Mouse (Mus musculus) hindbrain, embryonic 14.5 days (tissue): ENCODE data around the gene Arhgap27. TPM values are rescaled to one million over a fixed set of nuclear protein-coding genes. Genes with fewer than 3 reads are reported as not detected.
A peak's percentile ranks its signal among the peaks of the same experiment; 100 is the strongest.

Experiments
- ATAC-seq: fragments of 200-750 bp; cut with Nextera tagmentation; 2 replicates; pipeline ENCODE4 v1.8.0; 2017; ENCODE audit warnings: moderate number of reproducible peaks, mild to moderate bottlenecking, moderate TSS enrichment, moderate library complexity; ENCODE audit not compliant: low FRiP score
- DNase-seq: peaks from one replicate; pipeline ENCODE4 v3.0.0-alpha.2; 2015; ENCODE audit warnings: low spot score
- H3K27ac ChIP-seq: fragments of 300-500 bp; sonication (generic); 2 replicates; pipeline ENCODE4 v1.5.1; 2014; ENCODE audit warnings: mild to moderate bottlenecking, moderate library complexity
- H3K27me3 ChIP-seq: fragments of 300-500 bp; sonication (generic); 2 replicates; pipeline ENCODE4 v1.6.1; 2014; ENCODE audit warnings: mild to moderate bottlenecking, low read length, mixed read lengths; ENCODE audit not compliant: control insufficient read depth, insufficient read depth
- H3K36me3 ChIP-seq: fragments of 300-500 bp; sonication (generic); replicated peaks from 2 replicates; pipeline ENCODE4 v1.6.1; 2014; ENCODE audit not compliant: control insufficient read depth, insufficient read depth
- H3K4me1 ChIP-seq: fragments of 300-500 bp; sonication (generic); replicated peaks from 2 replicates; pipeline ENCODE4 v1.6.1; 2014; ENCODE audit warnings: antibody characterized with exemption, low read length, mixed read lengths; ENCODE audit not compliant: control insufficient read depth, insufficient read depth
- H3K4me2 ChIP-seq: fragments of 300-500 bp; sonication (generic); replicated peaks from 2 replicates; pipeline ENCODE4 v1.6.1; 2014; ENCODE audit warnings: mild to moderate bottlenecking, moderate library complexity
- H3K4me3 ChIP-seq: fragments of 300-500 bp; sonication (generic); replicated peaks from 2 replicates; pipeline ENCODE4 v1.5.1; 2014; ENCODE audit warnings: mild to moderate bottlenecking, low read length
- H3K9ac ChIP-seq: fragments of 300-500 bp; sonication (generic); 2 replicates; pipeline ENCODE4 v1.6.1; 2014
- H3K9me3 ChIP-seq: fragments of 300-500 bp; sonication (generic); 2 replicates; pipeline ENCODE4 v1.6.1; 2016; ENCODE audit warnings: low read length; ENCODE audit not compliant: control insufficient read depth
- WGBS: fragments of 180-500 bp; shearing (Covaris S2); extraction: QIAGEN DNeasy Blood & Tissue Kit; methylation state at CpG from one replicate; pipeline ENCODE4 v1.1.7; 2014; 5-methylcytosine and 5-hydroxymethylcytosine counted together
- polyA plus RNA-seq: library from polyadenylated mRNA; unstranded; fragments of >200 nt; fragmentation: Nextera tagmentation; extraction: Ambion mirVana; gene quantifications from 2 replicates; pipeline ENCODE4 v1.2.1, GENCODE M21; 2014

Arhgap27 gene
- polyA plus RNA-seq, 1 experiment from 2014 or later, result 5.4 TPM

GRCm38 (mm10) chr11:103361396-103362053 lies 2.0 kb downstream of the Arhgap27 start:
- Histone ChIP-seq H3K4me3 (peak overlapping the region; percentile 5; the same call in 1 of the 2 replicates), H3K4me1 (peaks cover 21% of the 10 kb centered on the region), H3K36me3 (peaks cover 5% of the 10 kb centered on the region), H3K27me3 (peaks cover 64% of the 10 kb centered on the region), H3K4me2 (peak overlapping the region; percentile 58; the same call in 1 of the 2 replicates), H3K9ac (no peak overlapping the region), H3K27ac (no peak overlapping the region), H3K9me3 (no peaks in the 10 kb centered on the region)
- ATAC-seq (no peak), DNase-seq (no peak)
- 2% methylated on average over 25 of the region's 25 CpGs for WGBS

GRCm38 (mm10) chr11:103360661-103361081 lies 2.8 kb downstream of the Arhgap27 start:
- H3K27me3 ChIP-seq, result peaks cover 64% of the 10 kb centered on the region
- DNase-seq, result no peak
- peaks cover 25% of the 10 kb centered on the region for H3K4me1 ChIP-seq
- 3% methylated on average over 48 of the region's 48 CpGs for WGBS
- peak overlapping the region; percentile 41 for H3K4me3 ChIP-seq
- H3K9me3 ChIP-seq, result no peaks in the 10 kb centered on the region
- no peak for ATAC-seq
- H3K27ac ChIP-seq, result no peak overlapping the region
- H3K4me2 ChIP-seq, result peak overlapping the region; percentile 69
- no peaks in the 10 kb centered on the region for H3K36me3 ChIP-seq
- H3K9ac ChIP-seq, result peak overlapping the region; percentile 47; the same call in 1 of the 2 replicates

- no peaks in the 10 kb centered on the region for H3K9me3 ChIP-seq
- no peak overlapping the region for H3K27ac ChIP-seq
- H3K9ac ChIP-seq, result peak overlapping the region; percentile 47; the same call in 1 of the 2 replicates
- DNase-seq (peak; percentile 79), ATAC-seq (peak; percentile 64)
- H3K4me2 ChIP-seq, result peak overlapping the region; percentile 69
- peaks cover 26% of the 10 kb centered on the region for H3K4me1 ChIP-seq
- no peaks in the 10 kb centered on the region for H3K36me3 ChIP-seq
- H3K4me3 ChIP-seq, result peak overlapping the region; percentile 41
- 2% methylated on average over 43 of the region's 60 CpGs for WGBS
- peaks cover 59% of the 10 kb centered on the region for H3K27me3 ChIP-seq
These were observed 3.5 kb downstream of the Arhgap27 start for GRCm38 (mm10) chr11:103359841-103360641.

GRCm38 (mm10) chr11:103359122-103359521 lies 4.4 kb downstream of the Arhgap27 start:
- peak; percentile 41; the same call in 1 of the 2 replicates for ATAC-seq
- Histone ChIP-seq H3K27me3 (peaks cover 52% of the 10 kb centered on the region), H3K27ac (no peak overlapping the region), H3K9me3 (no peaks in the 10 kb centered on the region), H3K4me1 (peaks cover 26% of the 10 kb centered on the region), H3K9ac (no peak overlapping the region), H3K4me3 (no peak overlapping the region), H3K36me3 (no peaks in the 10 kb centered on the region), H3K4me2 (peak overlapping the region; percentile 18; the same call in 1 of the 2 replicates)
- 1% methylated on average over 22 of the region's 22 CpGs for WGBS
- peak; percentile 81 for DNase-seq

- Histone ChIP-seq H3K27me3 (peaks cover 44% of the 10 kb centered on the region), H3K4me1 (peaks cover 24% of the 10 kb centered on the region), H3K9ac (no peak overlapping the region), H3K36me3 (no peaks in the 10 kb centered on the region), H3K4me3 (no peak overlapping the region), H3K4me2 (no peak overlapping the region), H3K9me3 (no peaks in the 10 kb centered on the region), H3K27ac (no peak overlapping the region)
- DNase-seq (no peak), ATAC-seq (no peak)
- WGBS, result 54% methylated on average over 4 of the region's 4 CpGs
These were observed 5.2 kb downstream of the Arhgap27 start for GRCm38 (mm10) chr11:103358316-103358715.

GRCm38 (mm10) chr11:103357710-103358109 lies 5.8 kb downstream of the Arhgap27 start:
- no peak overlapping the region for H3K27ac ChIP-seq
- H3K27me3 ChIP-seq, result peaks cover 38% of the 10 kb centered on the region
- peaks cover 18% of the 10 kb centered on the region; the same call in 1 of the 2 replicates for H3K4me1 ChIP-seq
- DNase-seq, result no peak
- no peak overlapping the region for H3K9ac ChIP-seq
- no peaks in the 10 kb centered on the region for H3K9me3 ChIP-seq
- H3K4me2 ChIP-seq, result no peak overlapping the region
- ATAC-seq, result no peak
- WGBS, result 97% methylated on average over 10 of the region's 10 CpGs
- no peak overlapping the region for H3K4me3 ChIP-seq
- no peaks in the 10 kb centered on the region for H3K36me3 ChIP-seq

GRCm38 (mm10) chr11:103356938-103357670 lies 6.4 kb downstream of the Arhgap27 start:
- 86% methylated on average over 16 of the region's 16 CpGs for WGBS
- DNase-seq (no peak), ATAC-seq (no peak)
- no peaks in the 10 kb centered on the region for H3K9me3 ChIP-seq
- H3K36me3 ChIP-seq, result no peaks in the 10 kb centered on the region
- peaks cover 32% of the 10 kb centered on the region for H3K27me3 ChIP-seq
- H3K27ac ChIP-seq, result no peak overlapping the region
- no peak overlapping the region for H3K4me3 ChIP-seq
- H3K4me1 ChIP-seq, result peaks cover 14% of the 10 kb centered on the region; the same call in 1 of the 2 replicates
- no peak overlapping the region for H3K9ac ChIP-seq
- H3K4me2 ChIP-seq, result no peak overlapping the region

- H3K4me1 ChIP-seq, result peaks cover 14% of the 10 kb centered on the region; the same call in 1 of the 2 replicates
- DNase-seq (no peak), ATAC-seq (no peak)
- H3K9ac ChIP-seq, result no peak overlapping the region
- WGBS, result 31% methylated on average over 9 of the region's 11 CpGs
- H3K4me3 ChIP-seq, result no peak overlapping the region
- no peak overlapping the region for H3K27ac ChIP-seq
- H3K4me2 ChIP-seq, result no peak overlapping the region
- H3K9me3 ChIP-seq, result no peaks in the 10 kb centered on the region
- H3K36me3 ChIP-seq, result no peaks in the 10 kb centered on the region
- peaks cover 22% of the 10 kb centered on the region for H3K27me3 ChIP-seq
These were observed 7.4 kb downstream of the Arhgap27 start for GRCm38 (mm10) chr11:103356032-103356571.
